Mouse (Mus musculus): Measurements from ENCODE around the gene Icosl. TPM values are rescaled to one million over a fixed set of nuclear protein-coding genes. Genes with fewer than 3 reads are reported as not detected.
"Not testable (repeated sequence)": the region's sequence is repeated elsewhere in the genome, so short reads cannot be mapped to it uniquely, and the experiment has no call there.

Gene Icosl
- 4.9 and 5.5 TPM in 2 replicates for polyA plus RNA-seq (2014; fragmentation: Nextera tagmentation; extraction: Ambion mirVana)

GRCm38 (mm10) chr10:78069101-78070011 lies at the start of gene Icosl:
Gene Icosl, plus strand, starts transcription at chr10:78069302.
- Histone ChIP-seq H3K27ac (replicated peaks; ENCODE audit: low read depth, low read length) (no peak within 1 kb of the TSS), H3K9me3 (ENCODE audit: control insufficient read depth, low read length) (no peaks in the 10 kb centered on the region), H3K27me3 (replicated peaks; ENCODE audit: control insufficient read depth, insufficient read depth, low read length) (peaks cover 10% of the 10 kb centered on the region), H3K9ac (ENCODE audit: low read depth, low read length) (peak within 1 kb of the TSS; percentile 74), H3K36me3 (ENCODE audit: control insufficient read depth, insufficient read depth, low read length) (no peaks in the 10 kb centered on the region), H3K4me3 (ENCODE audit: low read depth, low read length) (peak within 1 kb of the TSS; percentile 61), H3K4me2 (ENCODE audit: low read depth, low read length) (peak within 1 kb of the TSS; percentile 98), H3K4me1 (ENCODE audit: control insufficient read depth, insufficient read depth, low read length) (0 out of 2 replicates have a peak, but pooled peaks cover 4% of the 10 kb centered on the region)
- WGBS: under 1% methylated on average over 42 of the region's 66 CpGs
- DNase-seq (ENCODE audit: low spot score): peak; percentile 85
- ATAC-seq (ENCODE audit: low read depth): peak; percentile 96

GRCm38 (mm10) chr10:78019984-78020383 lies 49.1 kb upstream of the Icosl start:
- H3K9me3 ChIP-seq (ENCODE audit: control insufficient read depth, low read length); H3K27me3 ChIP-seq (replicated peaks; ENCODE audit: control insufficient read depth, insufficient read depth, low read length); H3K4me1 ChIP-seq (ENCODE audit: control insufficient read depth, insufficient read depth, low read length); H3K36me3 ChIP-seq (ENCODE audit: control insufficient read depth, insufficient read depth, low read length); H3K27ac ChIP-seq (replicated peaks; ENCODE audit: low read depth, low read length); H3K4me3 ChIP-seq (ENCODE audit: low read depth, low read length); DNase-seq (ENCODE audit: low spot score); H3K9ac ChIP-seq (ENCODE audit: low read depth, low read length); ATAC-seq (ENCODE audit: low read depth); H3K4me2 ChIP-seq (ENCODE audit: low read depth, low read length): not testable (repeated sequence)
- 100% methylated on average over 6 of the region's 11 CpGs for WGBS

GRCm38 (mm10) chr10:78025453-78025852 lies 43.6 kb upstream of the Icosl start:
- not testable (repeated sequence) for H3K4me3 ChIP-seq (ENCODE audit: low read depth, low read length); H3K4me1 ChIP-seq (ENCODE audit: control insufficient read depth, insufficient read depth, low read length); H3K36me3 ChIP-seq (ENCODE audit: control insufficient read depth, insufficient read depth, low read length); H3K27me3 ChIP-seq (replicated peaks; ENCODE audit: control insufficient read depth, insufficient read depth, low read length); ATAC-seq (ENCODE audit: low read depth); H3K4me2 ChIP-seq (ENCODE audit: low read depth, low read length); H3K9ac ChIP-seq (ENCODE audit: low read depth, low read length); H3K27ac ChIP-seq (replicated peaks; ENCODE audit: low read depth, low read length); DNase-seq (ENCODE audit: low spot score); H3K9me3 ChIP-seq (ENCODE audit: control insufficient read depth, low read length)
- WGBS: 75% methylated on average over 6 of the region's 8 CpGs

GRCm38 (mm10) chr10:78028129-78028528 lies 41.0 kb upstream of the Icosl start:
- Histone ChIP-seq H3K4me1 (ENCODE audit: control insufficient read depth, insufficient read depth, low read length) (no peaks in the 10 kb centered on the region), H3K36me3 (ENCODE audit: control insufficient read depth, insufficient read depth, low read length) (no peaks in the 10 kb centered on the region), H3K27me3 (replicated peaks; ENCODE audit: control insufficient read depth, insufficient read depth, low read length) (no peaks in the 10 kb centered on the region), H3K27ac (replicated peaks; ENCODE audit: low read depth, low read length) (no peak overlapping the region), H3K4me3 (ENCODE audit: low read depth, low read length) (no peak overlapping the region), H3K4me2 (ENCODE audit: low read depth, low read length) (no peak overlapping the region), H3K9ac (ENCODE audit: low read depth, low read length) (no peak overlapping the region), H3K9me3 (ENCODE audit: control insufficient read depth, low read length) (no peaks in the 10 kb centered on the region)
- DNase-seq (ENCODE audit: low spot score): peak; percentile 89
- ATAC-seq (ENCODE audit: low read depth): peak; percentile 82
- WGBS: 6% methylated on average over 5 of the region's 5 CpGs

- no peak overlapping the region for H3K4me2 ChIP-seq (ENCODE audit: low read depth, low read length)
- no peaks in the 10 kb centered on the region for H3K9me3 ChIP-seq (ENCODE audit: control insufficient read depth, low read length)
- H3K36me3 ChIP-seq (ENCODE audit: control insufficient read depth, insufficient read depth, low read length): no peaks in the 10 kb centered on the region
- H3K4me3 ChIP-seq (ENCODE audit: low read depth, low read length): no peak overlapping the region
- DNase-seq (ENCODE audit: low spot score): no peak
- no peak overlapping the region for H3K9ac ChIP-seq (ENCODE audit: low read depth, low read length)
- H3K27me3 ChIP-seq (replicated peaks; ENCODE audit: control insufficient read depth, insufficient read depth, low read length): no peaks in the 10 kb centered on the region
- ATAC-seq (ENCODE audit: low read depth): no peak
- whole genome bisulfite sequencing: 79% methylated on average over 1 of the region's 1 CpGs
- H3K4me1 ChIP-seq (ENCODE audit: control insufficient read depth, insufficient read depth, low read length): no peaks in the 10 kb centered on the region
- no peak overlapping the region for H3K27ac ChIP-seq (replicated peaks; ENCODE audit: low read depth, low read length)
Observed at GRCm38 (mm10) chr10:78029080-78029479, 40.0 kb upstream of the Icosl start.

- no peak for DNase-seq (ENCODE audit: low spot score)
- Histone ChIP-seq H3K9me3 (ENCODE audit: control insufficient read depth, low read length) (no peaks in the 10 kb centered on the region), H3K36me3 (ENCODE audit: control insufficient read depth, insufficient read depth, low read length) (no peaks in the 10 kb centered on the region), H3K27me3 (replicated peaks; ENCODE audit: control insufficient read depth, insufficient read depth, low read length) (no peaks in the 10 kb centered on the region), H3K27ac (replicated peaks; ENCODE audit: low read depth, low read length) (no peak overlapping the region), H3K4me3 (ENCODE audit: low read depth, low read length) (no peak overlapping the region), H3K4me2 (ENCODE audit: low read depth, low read length) (no peak overlapping the region), H3K4me1 (ENCODE audit: control insufficient read depth, insufficient read depth, low read length) (no peaks in the 10 kb centered on the region), H3K9ac (ENCODE audit: low read depth, low read length) (no peak overlapping the region)
- no peak for ATAC-seq (ENCODE audit: low read depth)
- 64% methylated on average over 2 of the region's 2 CpGs for WGBS
Observed at GRCm38 (mm10) chr10:78031987-78032386, 37.1 kb upstream of the Icosl start.

GRCm38 (mm10) chr10:78037139-78037538 lies 32.0 kb upstream of the Icosl start:
- Histone ChIP-seq H3K36me3 (ENCODE audit: control insufficient read depth, insufficient read depth, low read length) (no peaks in the 10 kb centered on the region), H3K9ac (ENCODE audit: low read depth, low read length) (no peak overlapping the region), H3K4me1 (ENCODE audit: control insufficient read depth, insufficient read depth, low read length) (no peaks in the 10 kb centered on the region), H3K4me2 (ENCODE audit: low read depth, low read length) (no peak overlapping the region), H3K27me3 (replicated peaks; ENCODE audit: control insufficient read depth, insufficient read depth, low read length) (no peaks in the 10 kb centered on the region), H3K4me3 (ENCODE audit: low read depth, low read length) (no peak overlapping the region), H3K9me3 (ENCODE audit: control insufficient read depth, low read length) (no peaks in the 10 kb centered on the region), H3K27ac (replicated peaks; ENCODE audit: low read depth, low read length) (no peak overlapping the region)
- ATAC-seq (ENCODE audit: low read depth) (no peak), DNase-seq (ENCODE audit: low spot score) (no peak)
- 75% methylated on average over 4 of the region's 4 CpGs for WGBS

- no peaks in the 10 kb centered on the region for H3K27me3 ChIP-seq (replicated peaks; ENCODE audit: control insufficient read depth, insufficient read depth, low read length)
- H3K4me1 ChIP-seq (ENCODE audit: control insufficient read depth, insufficient read depth, low read length): peaks cover 7% of the 10 kb centered on the region; the same call in 1 of the 2 replicates
- H3K9me3 ChIP-seq (ENCODE audit: control insufficient read depth, low read length): no peaks in the 10 kb centered on the region
- H3K36me3 ChIP-seq (ENCODE audit: control insufficient read depth, insufficient read depth, low read length): no peaks in the 10 kb centered on the region
- no peak within 1 kb of the TSS for H3K9ac ChIP-seq (ENCODE audit: low read depth, low read length)
- WGBS: 92% methylated on average over 5 of the region's 5 CpGs
- H3K4me3 ChIP-seq (ENCODE audit: low read depth, low read length): no peak within 1 kb of the TSS
- H3K4me2 ChIP-seq (ENCODE audit: low read depth, low read length): no peak within 1 kb of the TSS
- DNase-seq (ENCODE audit: low spot score) (no peak), ATAC-seq (ENCODE audit: low read depth) (no peak)
- H3K27ac ChIP-seq (replicated peaks; ENCODE audit: low read depth, low read length): no peak within 1 kb of the TSS
Observed at GRCm38 (mm10) chr10:78041647-78042046, 27.5 kb upstream of the Icosl start, which contains the start of gene Dnmt3l. Gene Dnmt3l, plus strand, starts transcription at chr10:78041947.
